Mouse (Mus musculus): ENCODE results near the gene Dscaml1.

Dscaml1 gene

DNA sequence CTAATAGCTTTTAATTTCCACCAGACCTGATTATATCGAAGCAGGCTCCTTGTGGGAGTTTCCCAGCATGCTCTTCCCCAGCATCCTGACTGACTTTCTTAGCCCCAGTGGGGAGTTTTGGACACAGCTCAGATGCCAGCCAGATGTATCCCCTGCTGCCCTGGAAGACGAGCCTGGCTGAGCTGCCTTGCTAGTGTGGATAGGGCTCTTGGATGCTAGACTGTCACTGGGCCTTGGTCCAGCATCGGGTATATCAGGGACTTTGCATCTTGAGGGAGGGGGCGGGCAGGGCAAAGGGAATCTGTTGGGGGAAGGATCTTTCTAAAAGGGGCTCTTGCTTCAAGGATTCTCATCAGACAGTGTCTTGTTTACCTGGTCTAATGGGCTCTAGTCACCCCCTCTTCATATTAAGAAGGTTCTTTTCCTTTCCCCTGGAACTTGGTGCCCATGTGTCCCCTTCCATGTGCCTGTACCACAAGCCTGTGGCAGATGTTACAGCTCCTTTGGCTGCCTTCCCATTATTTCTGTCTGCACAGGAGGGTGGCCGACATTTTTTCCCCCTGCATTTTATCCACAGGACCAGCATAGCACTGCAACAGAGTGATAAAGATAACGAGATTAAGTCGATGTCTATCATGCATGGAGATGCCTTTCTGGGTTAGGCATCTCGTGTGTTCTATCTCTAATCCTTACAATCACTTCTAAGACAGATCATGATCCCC lies 28.6 kb downstream of the Dscaml1 start:
- DNase-seq (ENCODE audit: low spot score): no peak

DNA sequence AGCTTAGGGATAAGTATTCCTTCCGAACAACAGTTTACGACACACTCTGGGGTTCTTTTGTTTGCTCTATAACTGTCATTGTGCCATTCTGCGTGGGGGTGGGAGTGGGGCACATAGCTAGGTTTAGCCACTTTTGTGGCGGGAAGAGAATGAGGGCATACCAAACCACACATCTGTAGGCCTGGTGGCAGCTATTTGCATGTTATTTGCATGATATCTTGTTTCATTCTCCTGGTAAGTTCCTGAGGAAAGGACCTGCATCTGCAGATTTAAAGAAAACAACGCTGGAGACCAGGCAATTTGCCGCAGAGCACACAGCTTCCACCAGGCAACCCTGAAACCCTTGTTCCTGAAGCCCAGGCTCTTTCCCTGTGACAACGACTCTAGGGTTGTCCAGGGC lies 30.8 kb downstream of the Dscaml1 start:
- no peak for DNase-seq (ENCODE audit: low spot score)

DNA sequence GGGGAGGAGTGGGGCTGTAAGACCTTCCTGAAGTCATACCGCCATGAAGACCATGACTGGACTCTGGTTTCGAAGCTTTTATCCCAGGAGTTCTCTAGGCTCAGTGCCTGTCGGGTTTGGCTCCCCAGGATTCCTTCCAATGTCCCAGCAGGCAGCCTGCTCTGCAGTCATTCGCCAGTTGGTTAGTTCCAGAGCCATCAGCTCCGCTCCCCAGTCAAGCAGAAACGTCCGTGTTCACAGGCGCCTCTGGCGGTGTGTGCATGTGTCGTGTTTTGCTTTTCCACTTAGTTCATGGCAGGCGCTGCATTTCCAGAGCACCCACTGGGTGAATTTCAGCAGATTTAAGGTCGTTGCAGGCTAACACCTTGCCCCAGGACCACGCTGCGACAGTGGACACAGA lies 31.9 kb downstream of the Dscaml1 start:
- no peak for DNase-seq (ENCODE audit: low spot score)

- DNase-seq (ENCODE audit: low spot score): no peak
Observed at GRCm38 (mm10) chr9:45465396-45466019, 39.1 kb downstream of the Dscaml1 start.

- DNase-seq (ENCODE audit: low spot score): no peak
Observed at GRCm38 (mm10) chr9:45468235-45468634, 41.8 kb downstream of the Dscaml1 start.

DNA sequence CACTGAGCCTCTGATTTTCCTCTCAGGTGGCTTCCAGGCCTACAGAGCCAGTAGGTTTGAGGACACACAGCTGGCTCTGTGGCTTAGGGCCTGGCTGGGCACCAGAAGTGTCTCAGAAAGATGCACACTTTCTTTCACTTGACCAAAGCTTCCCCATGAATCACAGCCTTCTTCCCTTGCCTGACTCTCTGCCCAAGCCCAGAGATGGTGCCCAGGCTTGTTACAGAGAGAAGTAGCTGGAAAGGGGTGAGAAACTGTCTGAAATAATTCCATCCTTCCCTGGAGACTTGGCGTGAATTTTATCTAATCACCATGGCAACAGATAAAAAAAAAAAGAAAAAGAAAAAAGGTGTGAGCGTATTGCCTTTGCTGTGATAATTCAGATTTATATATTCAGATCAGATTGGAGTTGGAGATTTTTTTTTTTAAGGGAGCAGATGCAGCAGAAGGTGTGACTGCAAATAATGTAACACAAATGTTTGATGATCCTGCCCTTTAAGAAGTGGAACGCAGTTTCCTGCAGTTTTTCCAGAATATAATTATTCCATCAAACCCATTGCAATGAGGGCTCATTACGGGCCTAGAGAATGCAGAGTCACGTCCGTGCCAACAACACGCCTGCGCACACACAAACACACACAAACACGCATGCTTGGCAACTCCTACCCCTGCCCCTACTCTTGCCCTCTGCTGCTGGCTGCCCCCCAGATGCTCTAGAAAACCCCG lies 44.5 kb downstream of the Dscaml1 start:
- DNase-seq (ENCODE audit: low spot score): no peak

DNA sequence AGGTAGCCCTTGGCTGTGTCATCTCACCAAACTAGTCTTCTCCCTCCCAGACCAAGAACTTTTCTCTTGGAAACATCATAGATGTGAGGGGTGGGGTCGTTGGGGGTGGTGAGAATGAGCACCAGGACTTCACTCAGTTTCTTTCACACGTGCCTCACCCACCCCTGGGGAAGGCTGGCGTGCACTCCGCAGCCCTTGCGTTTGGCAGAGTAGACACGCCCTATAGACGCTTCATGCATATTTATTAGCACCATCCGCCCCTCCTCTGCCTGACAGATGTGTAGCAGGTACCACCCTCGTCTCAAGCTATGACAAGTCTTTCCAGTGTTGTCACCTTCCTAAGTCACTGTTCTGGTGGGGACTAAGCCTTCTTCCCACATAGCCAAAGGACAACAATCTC lies 45.3 kb downstream of the Dscaml1 start:
- no peak for DNase-seq (ENCODE audit: low spot score)

DNA sequence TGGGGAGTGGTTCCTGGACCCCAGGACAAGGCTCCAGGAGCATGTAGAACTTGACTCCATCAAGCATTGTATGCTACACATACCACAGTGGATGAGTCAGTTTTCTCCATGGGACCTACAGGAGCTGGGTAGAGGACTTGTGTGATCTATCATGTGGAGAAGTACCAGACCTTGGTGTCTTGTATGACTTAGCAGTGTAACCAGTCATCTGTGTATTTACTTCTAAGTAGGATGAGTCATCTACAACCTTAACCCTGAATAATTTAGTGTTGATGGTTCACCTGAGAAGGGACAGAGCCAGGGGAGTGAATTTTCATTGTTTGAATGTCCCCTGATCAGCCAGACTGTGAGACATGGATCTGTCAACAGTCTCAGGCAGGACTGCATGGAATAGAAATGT lies 48.4 kb downstream of the Dscaml1 start:
- no peak for DNase-seq (ENCODE audit: low spot score)

DNA sequence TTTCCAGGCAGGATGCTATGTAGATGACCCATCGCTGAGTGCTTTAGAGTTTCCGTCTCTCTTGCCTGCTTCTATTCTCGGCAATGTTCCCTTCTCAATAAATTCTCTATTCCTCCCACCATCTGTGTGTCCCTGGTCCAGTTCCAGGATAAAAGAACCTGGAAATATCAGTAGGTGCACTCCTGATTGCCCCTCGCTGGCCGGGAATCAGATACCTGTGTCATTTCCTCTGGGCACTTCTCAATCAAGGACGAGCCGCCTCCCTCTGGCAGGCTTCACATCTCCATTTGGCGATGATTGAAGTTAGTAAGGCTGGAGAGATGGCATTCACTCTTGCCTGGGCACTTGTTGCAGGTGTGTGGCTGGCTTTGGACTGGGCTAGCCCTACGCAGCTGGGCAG lies 54.5 kb downstream of the Dscaml1 start:
- DNase-seq (ENCODE audit: low spot score): no peak

DNA sequence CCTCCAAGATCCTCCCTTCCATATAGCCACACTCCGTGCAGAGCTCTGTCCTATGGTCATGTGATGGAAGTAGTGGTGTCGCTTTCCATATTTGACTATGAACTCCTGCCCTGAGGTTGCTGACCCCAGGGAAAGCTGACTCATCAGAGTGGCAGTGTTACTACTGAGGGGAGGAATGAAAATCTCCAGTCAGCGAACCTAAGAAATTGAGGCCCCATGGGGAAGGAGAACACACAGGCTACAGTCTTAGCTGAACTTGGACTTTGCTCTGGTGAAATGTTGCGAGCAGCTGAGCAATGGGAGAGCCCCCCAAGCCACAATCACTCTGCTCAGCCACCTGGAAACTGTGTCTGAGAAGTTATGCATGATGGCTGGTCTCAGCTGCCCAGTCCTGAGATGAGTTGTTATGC lies 60.2 kb downstream of the Dscaml1 start:
- no peak for DNase-seq (ENCODE audit: low spot score)

DNA sequence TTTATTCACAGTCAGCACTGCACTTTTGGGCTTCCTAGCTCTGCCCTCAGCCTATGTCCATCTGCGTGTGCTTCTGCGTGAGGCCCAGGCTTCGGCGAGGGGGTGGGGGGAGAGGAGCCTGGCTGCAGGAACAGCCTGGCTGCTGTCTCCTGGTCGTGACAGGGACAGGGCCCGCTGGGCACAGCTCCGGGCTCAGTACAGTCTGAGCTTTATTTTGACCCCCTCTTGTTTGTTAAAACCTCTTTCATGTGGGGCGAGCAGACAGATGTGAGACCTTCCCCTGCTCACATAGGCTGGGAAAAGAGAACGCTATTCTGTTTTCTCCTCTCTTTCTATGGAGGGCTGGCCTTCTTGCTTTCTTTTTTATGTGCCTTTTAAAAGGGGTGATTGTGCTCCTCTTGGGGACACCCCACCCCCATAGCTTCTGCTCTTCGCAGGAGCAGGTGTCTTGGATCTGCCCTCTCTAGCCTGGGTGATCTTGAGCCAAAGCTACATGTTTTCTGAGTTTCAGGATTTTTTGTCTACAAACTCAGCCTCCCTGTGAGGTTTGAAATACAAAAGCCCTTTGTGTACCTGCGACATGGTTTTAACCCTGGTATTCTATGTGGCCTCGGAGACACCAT lies 60.9 kb downstream of the Dscaml1 start:
- DNase-seq (ENCODE audit: low spot score): no peak

GRCm38 (mm10) chr9:45490899-45491298 lies 64.5 kb downstream of the Dscaml1 start:
- no peak for DNase-seq (ENCODE audit: low spot score)

- no peak for DNase-seq (ENCODE audit: low spot score)
Observed at GRCm38 (mm10) chr9:45494889-45495288, 68.5 kb downstream of the Dscaml1 start.

GRCm38 (mm10) chr9:45496340-45496739 lies 69.9 kb downstream of the Dscaml1 start:
- no peak for DNase-seq (ENCODE audit: low spot score)

- no peak for DNase-seq (ENCODE audit: low spot score)
Observed at GRCm38 (mm10) chr9:45496944-45497343, 70.5 kb downstream of the Dscaml1 start.

- DNase-seq (ENCODE audit: low spot score): no peak
Observed at GRCm38 (mm10) chr9:45499267-45499666, 72.8 kb downstream of the Dscaml1 start.

GRCm38 (mm10) chr9:45500071-45500595 lies 73.7 kb downstream of the Dscaml1 start:
- no peak for DNase-seq (ENCODE audit: low spot score)

- no peak for DNase-seq (ENCODE audit: low spot score)
Observed at GRCm38 (mm10) chr9:45501295-45501927, 75.0 kb downstream of the Dscaml1 start.

GRCm38 (mm10) chr9:45501963-45502641 lies 75.7 kb downstream of the Dscaml1 start:
- DNase-seq (ENCODE audit: low spot score): no peak

- no peak for DNase-seq (ENCODE audit: low spot score)
Observed at GRCm38 (mm10) chr9:45504977-45505376, 78.5 kb downstream of the Dscaml1 start.

DNA sequence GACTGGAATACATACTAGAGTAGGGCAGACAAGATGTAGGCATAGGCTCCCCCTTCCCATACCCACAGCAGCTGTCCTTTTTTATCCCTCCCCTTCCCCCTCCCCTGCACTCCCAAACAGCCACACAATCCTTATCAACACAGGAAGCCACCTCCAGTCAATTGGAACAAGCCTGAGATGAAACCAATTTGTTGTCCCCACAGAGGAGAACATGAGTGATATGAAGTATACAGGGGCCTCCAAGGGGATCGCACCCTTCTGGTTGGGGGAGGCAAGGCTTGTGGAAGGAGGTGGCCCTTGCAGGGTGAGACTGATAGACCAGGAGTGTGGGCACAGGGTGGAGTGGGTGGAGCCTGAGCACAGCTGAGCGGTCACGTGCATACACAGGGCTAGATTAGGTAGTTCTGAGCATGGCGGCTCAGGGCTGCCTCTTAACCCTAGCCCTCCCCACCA lies 79.1 kb downstream of the Dscaml1 start:
- DNase-seq (ENCODE audit: low spot score): no peak

Measured in adipocyte (in vitro differentiated cells).